Mouse (Mus musculus) MEL (cell line): ENCODE results near the gene Olfr877. TPM values are rescaled to one million over a fixed set of nuclear protein-coding genes. Genes with fewer than 3 reads are reported as not detected.

Source experiments
- DNase-seq: peaks from one replicate; pipeline ENCODE4 v3.0.0; 2011; ENCODE audit warnings: low read depth, low spot score
- H3K27ac ChIP-seq: 2 replicates; pipeline ENCODE4 v1.5.1; 2012; ENCODE audit warnings: low read depth, mild to moderate bottlenecking, control low read depth, low read length, moderate library complexity; ENCODE audit not compliant: control insufficient read depth
- H3K27me3 ChIP-seq, 2 experiments: fragments of 150-350 bp in 1 of 2; sonication (generic) in 1 of 2; 2 replicates each; pipeline ENCODE4 v1.6.1; 2012; ENCODE audit warnings: low read length in 2 of 2, mild to moderate bottlenecking in 2 of 2, improper control_type of control experiment in 1 of 2, moderate library complexity in 1 of 2; ENCODE audit not compliant: insufficient read depth in 2 of 2, control insufficient read depth in 1 of 2
- H3K36me3 ChIP-seq, 2 experiments: 2 replicates each; pipeline ENCODE4 v1.6.1; 2012 to 2014; ENCODE audit warnings: low read length in 2 of 2, improper control_type of control experiment in 1 of 2, inconsistent platforms in 1 of 2, mild to moderate bottlenecking in 1 of 2; ENCODE audit not compliant: insufficient read depth in 2 of 2, control insufficient read depth in 1 of 2
- H3K4me1 ChIP-seq, 2 experiments: fragments of 150-350 bp in 1 of 2; sonication (generic) in 1 of 2; 2 replicates each; pipeline ENCODE4 v1.6.1; 2012; ENCODE audit warnings: low read length in 2 of 2, improper control_type of control experiment in 1 of 2, mild to moderate bottlenecking in 1 of 2; ENCODE audit not compliant: insufficient read depth in 2 of 2, control insufficient read depth in 1 of 2
- H3K4me3 ChIP-seq, 2 experiments: fragments of 150-350 bp in 1 of 2; sonication (generic) in 1 of 2; 2 replicates each; pipeline ENCODE4 v1.5.1; 2012; ENCODE audit warnings: low read depth in 2 of 2, low read length in 2 of 2, mild to moderate bottlenecking in 2 of 2, moderate library complexity in 2 of 2, control low read depth in 1 of 2, improper control_type of control experiment in 1 of 2; ENCODE audit not compliant: control insufficient read depth in 1 of 2, insufficient read depth in 1 of 2
- H3K79me2 ChIP-seq: 2 replicates; pipeline ENCODE4 v1.6.1; 2012; ENCODE audit warnings: mild to moderate bottlenecking, low read length, moderate library complexity; ENCODE audit not compliant: control insufficient read depth, poor library complexity, insufficient read depth
- H3K9ac ChIP-seq: 2 replicates; pipeline ENCODE4 v1.6.1; 2012; ENCODE audit warnings: low read depth, mild to moderate bottlenecking, control low read depth, low read length, moderate library complexity; ENCODE audit not compliant: control insufficient read depth, poor library complexity, severe bottlenecking
- H3K9me3 ChIP-seq: fragments of 150-350 bp; sonication (generic); replicated peaks from 2 replicates; pipeline ENCODE4 v1.6.1; 2012; ENCODE audit warnings: mild to moderate bottlenecking, low read length, improper control_type of control experiment, moderate library complexity; ENCODE audit not compliant: insufficient read depth
- CHD1 ChIP-seq: IDR thresholded peaks from 2 replicates; pipeline ENCODE4 v1.6.1; 2012; ENCODE audit warnings: low read depth, mild to moderate bottlenecking, inconsistent platforms, low read length, improper control_type of control experiment
- CHD2 ChIP-seq: IDR thresholded peaks from 2 replicates; pipeline ENCODE4 v1.6.1; 2011; ENCODE audit warnings: low read length, improper control_type of control experiment
- CTCF ChIP-seq, 3 experiments: IDR thresholded peaks in 2 of 3; conservative IDR thresholded peaks in 1 of 3; 2 replicates each; pipeline ENCODE4 v1.5.1; 2011 to 2012; ENCODE audit warnings: low read length in 3 of 3, low read depth in 2 of 3, mild to moderate bottlenecking in 2 of 3, improper control_type of control experiment in 1 of 3, inconsistent platforms in 1 of 3, mixed read lengths in 1 of 3, moderate library complexity in 1 of 3; ENCODE audit not compliant: control insufficient read depth in 1 of 3, insufficient read depth in 1 of 3, poor library complexity in 1 of 3, severe bottlenecking in 1 of 3
- E2F4 ChIP-seq: IDR thresholded peaks from 2 replicates; pipeline ENCODE4 v1.6.1; 2011; ENCODE audit warnings: low read depth, low read length, improper control_type of control experiment, borderline replicate concordance
- EP300 ChIP-seq, 2 experiments: IDR thresholded peaks; 2 replicates each; pipeline ENCODE4 v1.6.1; 2011; ENCODE audit warnings: improper control_type of control experiment in 2 of 2, low read length in 2 of 2, low read depth in 1 of 2, mild to moderate bottlenecking in 1 of 2
- GABPA ChIP-seq: IDR thresholded peaks from 2 replicates; pipeline ENCODE4 v1.6.1; 2012; ENCODE audit warnings: low read depth, mild to moderate bottlenecking, inconsistent platforms, low read length, improper control_type of control experiment, moderate library complexity
- JUND ChIP-seq: IDR thresholded peaks from 2 replicates; pipeline ENCODE4 v1.6.1; 2011; ENCODE audit warnings: low read depth, mild to moderate bottlenecking, improper control_type of control experiment, low read length
- MYB ChIP-seq: IDR thresholded peaks from 2 replicates; pipeline ENCODE4 v1.6.1; 2011; ENCODE audit warnings: mild to moderate bottlenecking, low read depth, low read length, improper control_type of control experiment
- MYC ChIP-seq: IDR thresholded peaks from 2 replicates; pipeline ENCODE4 v1.6.1; 2011; ENCODE audit warnings: low read depth, mild to moderate bottlenecking, low read length, improper control_type of control experiment, moderate library complexity
- RCOR1 ChIP-seq: IDR thresholded peaks from 2 replicates; pipeline ENCODE4 v1.6.1; 2012; ENCODE audit warnings: low read depth, mild to moderate bottlenecking, inconsistent platforms, low read length, improper control_type of control experiment
- SMC3 ChIP-seq: IDR thresholded peaks from 2 replicates; pipeline ENCODE4 v1.6.1; 2011; ENCODE audit warnings: low read depth, low read length, improper control_type of control experiment
- USF1 ChIP-seq: IDR thresholded peaks from 2 replicates; pipeline ENCODE4 v1.6.1; 2014; ENCODE audit warnings: low read depth, mild to moderate bottlenecking, inconsistent platforms, low read length, improper control_type of control experiment, moderate library complexity
- polyA plus RNA-seq, 2 experiments: library from polyadenylated mRNA; stranded (reverse) in 1 of 2; unstranded in 1 of 2; fragments of >175 nt in 1 of 2; fragments of >200 nt in 1 of 2; gene quantifications; 2 replicates each; pipeline versions ENCODE4 v1.2.1 to v1.2.4; 2012; ENCODE audit warnings: low replicate concordance in 2 of 2, low read depth in 1 of 2; ENCODE audit not compliant: insufficient read length in 2 of 2, insufficient read depth in 1 of 2, missing spikeins in 1 of 2
- total RNA-seq: library from RNA; depleted of rRNA; stranded (reverse); fragments of 300-350 nt; gene quantifications from 2 replicates; pipeline ENCODE4 v1.2.3, GENCODE M21; 2012; rRNA removed

Gene Olfr877
- not detected in 2 replicates for total RNA-seq
- polyA plus RNA-seq, result not detected

DNA sequence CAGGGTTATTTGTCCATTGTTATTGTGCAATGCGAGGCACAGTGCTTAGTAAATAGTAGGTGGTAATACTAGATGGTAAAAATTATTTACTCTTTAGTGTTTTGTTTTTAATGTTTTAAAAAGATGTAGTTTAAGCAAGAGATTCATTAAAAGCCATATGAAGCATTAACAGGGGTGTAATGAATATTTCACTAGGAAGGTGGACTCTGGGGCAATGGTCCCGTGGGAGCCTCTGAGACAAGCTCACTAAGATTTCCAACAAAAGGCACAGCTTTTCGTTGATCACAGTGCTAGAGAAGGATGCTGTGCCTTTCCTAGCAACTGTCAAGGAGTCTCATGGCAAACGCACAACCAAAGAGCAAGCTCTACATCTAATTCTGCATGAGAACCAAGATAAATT lies at the start of gene Olfr877:
Gene Olfr877, plus strand, starts transcription at position 301 of the 400 bp plus-strand sequence.
- Histone ChIP-seq H3K27me3 (no peaks in the 10 kb centered on the region), H3K4me1 (no peaks in the 10 kb centered on the region), H3K9ac (no peak within 1 kb of the TSS), H3K9me3 (no peaks in the 10 kb centered on the region), H3K27ac (no peak within 1 kb of the TSS), H3K4me3 (no peak within 1 kb of the TSS), H3K36me3 (no peaks in the 10 kb centered on the region), H3K79me2 (no peaks in the 10 kb centered on the region)
- TF ChIP-seq E2F4, result no peak
- no peak for TF ChIP-seq GABPA
- TF ChIP-seq USF1, result no peak
- no peak for TF ChIP-seq CHD1
- TF ChIP-seq SMC3, result no peak
- no peak for DNase-seq

- H3K36me3 ChIP-seq, result peaks cover 0 to 10% of the 10 kb centered on the region in 2 experiments; a peak in 2 of 4 replicates
- H3K79me2 ChIP-seq, result no peaks in the 10 kb centered on the region
- H3K9ac ChIP-seq, result no peak overlapping the region
- no peak overlapping the region for H3K4me3 ChIP-seq
- peak; percentile 66 for DNase-seq
- H3K27ac ChIP-seq, result no peak overlapping the region
- no peaks in the 10 kb centered on the region for H3K9me3 ChIP-seq
- TF ChIP-seq GABPA, result no peak
- no peak for TF ChIP-seq RCOR1
- TF ChIP-seq MYC, result 0 out of 2 replicates have a peak, but pooled peaks have one; percentile 49
- TF ChIP-seq, all 39 proteins: peak for 1
- Histone ChIP-seq H3K4me1 (peaks cover 0 to 9% of the 10 kb centered on the region in 2 experiments; a peak in 3 of 4 replicates), H3K27me3 (no peaks in the 10 kb centered on the region; a peak in 1 of 4 replicates)
Observed at GRCm38 (mm10) chr9:37807235-37807634, 46.8 kb upstream of the Olfr877 start.

DNA sequence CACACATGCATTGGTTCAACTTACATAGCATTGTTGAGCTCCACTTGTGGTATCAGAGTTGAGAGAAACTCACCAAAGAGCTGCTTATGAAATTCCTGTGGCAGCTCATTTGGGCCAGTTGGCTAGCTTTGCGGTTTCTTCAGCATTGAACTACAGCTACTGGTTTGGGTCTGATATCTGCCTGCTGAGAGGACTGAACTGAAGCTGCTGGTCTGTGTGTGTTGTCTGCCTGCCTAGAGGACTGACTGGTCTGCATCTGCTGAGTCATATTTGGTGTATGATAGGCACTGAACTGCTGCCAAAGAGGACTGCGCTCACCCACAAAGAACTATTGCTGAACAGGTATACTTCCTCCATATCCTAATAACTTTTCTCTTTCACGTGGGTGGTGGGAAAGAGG lies 45.6 kb upstream of the Olfr877 start:
- Histone ChIP-seq H3K79me2 (no peaks in the 10 kb centered on the region), H3K9me3 (no peaks in the 10 kb centered on the region), H3K27me3 (no peaks in the 10 kb centered on the region; a peak in 1 of 4 replicates), H3K4me3 (no peak overlapping the region), H3K36me3 (peaks cover 0 to 10% of the 10 kb centered on the region in 2 experiments; a peak in 2 of 4 replicates), H3K9ac (no peak overlapping the region), H3K27ac (no peak overlapping the region), H3K4me1 (peaks cover 0 to 9% of the 10 kb centered on the region in 2 experiments; a peak in 3 of 4 replicates)
- TF ChIP-seq MYB (no peak), EP300 (IDR thresholded peaks at IDR 0.05; ENCODE audit: low read depth in 1 of 2, low read length in 2 of 2) (peak; percentile 33 to 46; a peak in 1 of 4 replicates), CHD2 (no peak), JUND (no peak), RCOR1 (no peak), CTCF (IDR thresholded peaks at IDR 0.05 in 2 of 3, conservative IDR thresholded peaks at IDR 0.05 in 1 of 3; ENCODE audit: control insufficient read depth in 1 of 3, insufficient read depth in 1 of 3, low read depth in 2 of 3, low read length in 3 of 3, poor library complexity in 1 of 3, severe bottlenecking in 1 of 3) (no peak)
- DNase-seq, result peak; percentile 62
